Mouse (Mus musculus) urinary bladder, postnatal 25 days (tissue): ENCODE data around the gene Adora1.
"Not testable (repeated sequence)": the region's sequence is repeated elsewhere in the genome, so short reads cannot be mapped to it uniquely, and the experiment has no call there.

Source experiments
- DNase-seq: peaks from one replicate; pipeline ENCODE4 v3.0.0; 2022; ENCODE audit warnings: low spot score

Adora1 gene

GRCm38 (mm10) chr1:134235391-134235921 is at the start of gene Adora1:
Gene Adora1, minus strand, starts transcription at chr1:134235431.
- no peak for DNase-seq

GRCm38 (mm10) chr1:134283108-134283507 is 47.9 kb upstream of the Adora1 start:
- no peak for DNase-seq

DNA sequence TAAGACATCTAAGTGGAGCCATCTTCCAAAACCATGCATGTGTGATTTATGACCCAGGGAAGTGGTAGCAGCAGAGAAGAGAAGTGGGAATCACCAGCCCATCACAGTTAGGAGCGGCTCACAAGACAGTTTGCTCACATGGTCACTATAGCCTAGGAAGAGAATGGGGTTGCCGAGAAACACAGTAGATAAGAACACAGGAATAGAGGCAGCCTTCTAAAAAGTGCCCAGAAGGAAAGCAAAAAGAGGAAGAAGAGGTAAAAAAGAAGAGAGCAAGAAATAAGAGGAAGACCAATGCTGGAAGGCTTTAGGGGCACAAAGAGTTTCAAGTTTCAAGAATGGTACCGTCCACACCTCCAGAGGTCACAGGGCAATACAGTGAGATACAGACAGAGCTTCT is 47.1 kb upstream of the Adora1 start:
- DNase-seq = no peak

DNA sequence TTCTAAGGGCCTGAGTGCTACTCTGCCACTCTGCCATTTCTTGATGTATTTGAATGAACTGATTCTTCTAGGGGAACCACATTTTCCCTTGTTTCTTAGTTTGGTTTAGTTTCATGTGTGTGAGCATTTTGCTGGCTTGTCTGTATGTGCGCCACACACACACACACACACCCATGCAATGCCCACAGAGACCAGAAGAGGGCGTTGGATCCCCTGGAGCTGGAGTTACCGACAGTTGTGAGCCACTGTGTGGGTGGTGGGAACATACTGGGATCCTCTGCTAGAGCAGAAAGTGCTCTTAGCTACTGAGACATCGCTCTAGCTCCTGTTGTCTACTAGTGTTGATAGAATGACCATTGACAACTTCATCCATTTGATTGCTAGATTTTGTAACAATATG is 46.3 kb upstream of the Adora1 start:
- no peak for DNase-seq

GRCm38 (mm10) chr1:134280174-134280573 is 44.9 kb upstream of the Adora1 start:
- no peak for DNase-seq

GRCm38 (mm10) chr1:134276823-134277222 is 41.6 kb upstream of the Adora1 start:
- no peak for DNase-seq

- no peak for DNase-seq
Measured at GRCm38 (mm10) chr1:134275616-134276464, 40.6 kb upstream of the Adora1 start.

- no peak for DNase-seq
Measured at GRCm38 (mm10) chr1:134274483-134274920, 39.3 kb upstream of the Adora1 start.

DNA sequence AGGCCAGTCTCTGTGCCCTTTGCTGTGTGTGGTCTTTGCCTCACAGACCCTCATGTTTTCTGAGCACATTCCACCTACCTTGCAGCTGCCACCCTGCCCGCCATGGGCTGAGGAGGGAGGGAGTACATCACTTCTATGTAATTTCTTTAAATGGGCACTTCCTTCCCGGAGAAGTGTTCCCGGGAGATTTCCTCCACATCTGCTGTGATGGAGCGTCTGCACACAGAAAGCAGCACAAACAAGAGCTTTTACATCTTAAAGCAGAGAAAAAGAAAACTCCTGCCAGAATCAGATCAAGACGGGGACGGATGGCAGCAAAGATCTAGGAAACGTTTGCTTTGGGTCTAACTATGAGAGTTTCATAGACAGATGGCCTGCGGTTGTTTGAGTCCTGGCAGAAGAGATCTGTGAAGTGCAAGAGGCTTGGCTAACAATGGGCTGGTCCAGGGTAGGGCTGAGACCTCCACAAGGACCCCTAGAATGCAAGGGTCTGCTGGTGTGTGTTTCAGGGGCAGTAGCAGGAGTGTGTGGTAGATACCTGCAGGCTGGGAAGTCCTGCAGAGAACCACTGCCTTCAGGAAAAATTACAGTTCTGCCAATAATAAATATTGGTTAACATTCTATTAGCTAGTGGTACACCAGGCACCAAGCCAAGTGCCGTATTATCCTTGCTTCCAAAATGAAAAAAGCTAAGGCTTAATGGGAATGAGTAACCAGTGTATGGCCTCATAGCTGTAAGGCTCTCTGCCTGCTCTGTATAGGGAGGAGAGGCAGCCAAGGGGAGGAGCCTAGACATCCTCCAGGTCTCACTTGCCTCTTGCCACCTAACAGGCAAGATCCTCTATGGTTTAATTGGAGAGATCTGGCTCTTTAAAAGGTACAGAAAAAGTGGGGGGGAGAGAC is 38.5 kb upstream of the Adora1 start:
- no peak for DNase-seq

- no peak for DNase-seq
Measured at GRCm38 (mm10) chr1:134272754-134273250, 37.6 kb upstream of the Adora1 start.

DNA sequence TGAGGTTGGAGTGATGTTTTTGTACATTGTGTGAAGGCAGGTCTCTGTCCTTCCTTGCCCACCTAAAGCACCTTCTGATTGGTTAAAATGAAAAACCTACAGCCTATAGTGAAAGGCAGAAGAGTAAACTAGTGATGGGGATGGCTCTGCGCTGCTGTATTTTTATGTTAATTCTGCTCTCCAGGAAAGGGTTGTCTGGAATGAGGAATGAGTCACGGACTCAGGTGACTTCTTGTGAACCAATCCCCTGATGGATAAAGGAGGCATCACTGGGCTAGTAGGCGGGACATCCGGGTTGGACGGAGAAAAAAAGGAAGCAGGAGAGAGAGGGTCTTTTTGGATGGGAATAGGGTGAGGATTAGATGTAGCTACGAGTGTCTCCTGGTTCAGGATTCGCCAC is 34.8 kb upstream of the Adora1 start:
- DNase-seq = no peak

DNA sequence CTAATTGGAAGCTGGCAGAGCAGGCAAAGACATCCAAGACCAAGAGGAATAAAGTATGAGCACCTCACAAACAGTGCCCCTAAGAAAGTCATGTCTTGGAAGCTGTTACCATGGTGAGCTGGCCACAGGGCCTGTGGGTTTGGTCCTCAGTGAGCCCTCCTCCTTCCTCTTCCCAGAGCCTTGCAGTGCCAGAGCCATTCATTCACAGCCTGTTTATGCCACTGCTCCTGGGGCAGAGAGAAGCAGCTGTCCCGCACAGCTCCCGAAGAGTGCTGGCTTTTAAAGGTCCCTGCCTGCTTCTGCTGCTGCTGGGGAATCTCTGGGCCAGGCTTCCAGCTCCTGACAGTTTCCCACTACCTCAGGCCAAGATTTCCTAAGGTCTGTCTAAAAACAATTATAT is 30.6 kb upstream of the Adora1 start:
- no peak for DNase-seq

- no peak for DNase-seq
Measured at GRCm38 (mm10) chr1:134264341-134264740, 29.1 kb upstream of the Adora1 start.

DNA sequence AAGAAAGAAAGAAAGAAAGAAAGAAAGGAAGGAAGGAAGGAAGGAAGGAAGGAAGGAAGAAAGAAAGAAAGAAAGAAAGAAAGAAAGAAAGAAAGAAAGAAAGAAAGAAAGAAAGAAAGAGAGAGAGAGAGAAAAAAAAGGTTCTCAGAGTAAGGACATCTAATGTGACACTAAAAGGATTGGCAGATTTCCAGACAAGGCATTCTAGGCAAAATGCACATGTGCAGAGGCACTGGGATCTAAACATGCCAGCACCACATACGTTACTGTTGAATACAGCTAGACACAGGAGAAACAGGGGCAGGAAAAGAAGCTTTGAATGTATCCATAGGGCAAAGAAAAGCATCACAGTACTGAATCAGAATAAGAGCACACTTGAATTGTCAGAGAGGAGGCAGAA is 14.4 kb upstream of the Adora1 start:
- DNase-seq = not testable (repeated sequence)

GRCm38 (mm10) chr1:134246590-134246989 is 11.4 kb upstream of the Adora1 start:
- DNase-seq = no peak

DNA sequence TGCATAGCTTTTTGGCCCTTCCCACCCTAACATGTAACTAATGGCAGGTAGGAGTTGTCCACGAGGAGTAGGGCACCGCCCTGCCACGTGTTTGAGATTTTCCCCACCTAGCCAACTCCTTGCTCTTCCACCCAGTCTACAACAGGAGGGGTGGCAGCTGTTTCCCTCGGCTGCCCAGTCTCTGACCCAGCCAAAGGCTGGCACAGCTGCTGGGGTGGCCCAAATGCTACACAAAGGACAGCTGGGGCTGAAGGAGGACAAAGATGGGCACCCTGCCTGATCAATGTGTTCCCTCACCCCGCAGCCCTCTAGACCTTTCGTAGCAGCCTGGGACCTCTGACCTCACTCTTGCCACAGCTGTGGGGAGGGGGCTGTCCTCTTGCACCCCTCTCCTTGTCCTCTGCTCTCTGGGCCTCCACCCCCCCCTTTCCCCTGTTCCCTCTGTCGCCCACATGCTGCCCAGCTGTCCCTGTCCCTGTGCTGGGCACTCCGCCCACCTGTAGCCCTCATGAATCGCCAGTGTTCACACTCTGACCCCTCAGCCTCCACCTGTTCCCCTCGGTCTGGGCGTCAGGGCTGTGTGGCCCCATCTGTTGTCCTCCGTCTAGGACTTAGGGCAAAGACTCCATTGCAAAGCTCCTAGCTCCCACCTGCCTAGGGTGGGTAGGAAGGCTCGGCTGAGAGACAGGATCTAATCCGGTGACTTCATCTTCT is 9.9 kb upstream of the Adora1 start:
- no peak for DNase-seq

- peak; percentile 92 for DNase-seq
Measured at GRCm38 (mm10) chr1:134243948-134244914, 9.0 kb upstream of the Adora1 start.

- no peak for DNase-seq
Measured at GRCm38 (mm10) chr1:134243505-134243904, 8.3 kb upstream of the Adora1 start.

DNA sequence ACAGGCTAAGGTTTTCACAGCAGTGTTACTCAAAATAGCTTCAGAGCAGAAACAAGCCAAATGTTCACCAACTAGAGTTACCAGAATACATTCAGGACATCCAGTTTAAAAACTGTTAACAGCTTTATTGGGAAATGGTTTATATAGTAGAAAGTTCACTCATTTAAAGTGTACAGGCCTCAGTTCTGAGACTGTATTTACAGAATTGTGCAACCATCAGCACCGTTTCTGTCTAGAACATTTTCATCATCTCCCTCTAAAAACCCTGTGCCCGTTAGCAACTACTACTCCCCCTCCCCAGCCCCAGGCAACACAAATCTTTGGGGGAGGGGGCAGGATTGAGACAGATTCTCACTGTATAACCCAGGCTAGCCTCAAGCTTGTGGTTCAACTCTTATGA is 7.1 kb upstream of the Adora1 start:
- no peak for DNase-seq

GRCm38 (mm10) chr1:134241298-134241697 is 6.1 kb upstream of the Adora1 start:
- no peak for DNase-seq

DNA sequence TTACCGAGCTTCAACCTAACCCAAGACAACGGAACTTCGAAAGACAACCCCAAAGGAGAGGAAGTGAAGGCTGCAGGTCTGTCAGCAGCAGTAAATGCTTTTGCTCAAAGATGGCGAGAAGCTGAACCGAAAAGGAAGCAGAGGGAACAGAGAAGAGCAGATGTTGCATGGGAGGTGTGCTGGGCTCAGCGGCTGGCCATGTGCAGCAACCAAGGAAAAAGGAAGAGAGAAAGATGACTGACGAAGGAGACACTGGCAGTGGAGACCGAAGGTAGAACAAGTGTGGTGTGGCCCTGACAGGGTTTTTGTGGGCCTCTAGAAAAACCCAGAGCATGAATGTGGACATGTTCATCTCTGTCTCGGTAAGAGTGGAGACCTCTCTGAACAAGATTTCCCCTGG is 5.5 kb upstream of the Adora1 start:
- no peak for DNase-seq
